Mouse (Mus musculus): ENCODE data around the gene Brwd3.

Gene Brwd3

GRCm38 (mm10) chrX:108834090-108834774, at the start of gene Brwd3:
Gene Brwd3, minus strand, starts transcription at chrX:108834372.
- ChIA-PET POLR2A (interaction anchor here in 3 of 4 experiments (0.9 to 3.1 kb wide), 10 partner anchors 10 to 247 kb away, joined by 3 to 13 read pairs (median 4); partner anchors contain the start of gene Hmgn5 (in 1 of the 3)), CTCF (interaction anchor here in 2 of 4 experiments (0.6 to 1.0 kb wide), 2 partner anchors 12 to 178 kb away, joined by 3 to 9 read pairs; no protein-coding TSS in a partner anchor)

- CTCF ChIA-PET: no interaction called here
- POLR2A ChIA-PET: no interaction called here
Measured at GRCm38 (mm10) chrX:108862632-108863031, 28.5 kb upstream of the Brwd3 start.

GRCm38 (mm10) chrX:108842705-108843104, 8.5 kb upstream of the Brwd3 start:
- ChIA-PET CTCF (no interaction called here), POLR2A (no interaction called here)

GRCm38 (mm10) chrX:108836416-108836815, 2.2 kb upstream of the Brwd3 start:
- CTCF ChIA-PET: no interaction called here
- POLR2A ChIA-PET: no interaction called here

- POLR2A ChIA-PET: interaction anchor here in 2 of 4 experiments (0.9 to 3.1 kb wide), 6 partner anchors 9 to 246 kb away, joined by 3 to 13 read pairs (median 4); partner anchors contain the start of gene Hmgn5 (in 1 of the 2)
Measured at GRCm38 (mm10) chrX:108835233-108835632, 1.1 kb upstream of the Brwd3 start.

GRCm38 (mm10) chrX:108833381-108834020, 671 bp downstream of the Brwd3 start:
- POLR2A ChIA-PET: interaction anchor here in 3 of 4 experiments (0.9 to 3.1 kb wide), 5 partner anchors 10 to 180 kb away, joined by 4 to 13 read pairs (median 6); partner anchors contain the start of gene Hmgn5 (in 1 of the 3)
- CTCF ChIA-PET: interaction anchor here in 2 of 4 experiments (0.6 to 1.0 kb wide), 2 partner anchors 11 to 179 kb away, joined by 3 to 9 read pairs; no protein-coding TSS in a partner anchor

More at GRCm38 (mm10) chrX:108835233-108835632, 1.1 kb upstream of the Brwd3 start:
- CTCF ChIA-PET: no interaction called here

GRCm38 (mm10) chrX:108832674-108833189, 1.4 kb downstream of the Brwd3 start:
- ChIA-PET CTCF (no interaction called here), POLR2A (interaction anchor here in 3 of 4 experiments (0.6 to 3.1 kb wide), 7 partner anchors 12 to 1518 kb away, joined by 3 to 13 read pairs (median 4); no protein-coding TSS in a partner anchor)

- POLR2A ChIA-PET: no interaction called here
Measured at GRCm38 (mm10) chrX:108831231-108831630, 2.9 kb downstream of the Brwd3 start.

GRCm38 (mm10) chrX:108828111-108828510, 6.1 kb downstream of the Brwd3 start:
- ChIA-PET CTCF (no interaction called here), POLR2A (no interaction called here)

More at GRCm38 (mm10) chrX:108831231-108831630, 2.9 kb downstream of the Brwd3 start:
- CTCF ChIA-PET: no interaction called here

- ChIA-PET POLR2A (no interaction called here), CTCF (interaction anchor here in 1 of 4 experiments (0.7 kb wide), 1 partner anchor 56 kb away, joined by 3 read pairs; no protein-coding TSS in a partner anchor)
Measured at GRCm38 (mm10) chrX:108797268-108797667, 36.9 kb downstream of the Brwd3 start.

GRCm38 (mm10) chrX:108783724-108784123, 50.4 kb downstream of the Brwd3 start:
- ChIA-PET POLR2A (no interaction called here), CTCF (no interaction called here)

GRCm38 (mm10) chrX:108731755-108732154, 102.4 kb downstream of the Brwd3 start:
- ChIA-PET CTCF (no interaction called here), POLR2A (no interaction called here)

- CTCF ChIA-PET: no interaction called here
- POLR2A ChIA-PET: no interaction called here
Measured at GRCm38 (mm10) chrX:108729564-108729963, 104.6 kb downstream of the Brwd3 start.

GRCm38 (mm10) chrX:108729068-108729467, 105.1 kb downstream of the Brwd3 start:
- ChIA-PET CTCF (no interaction called here), POLR2A (no interaction called here)

- CTCF ChIA-PET: no interaction called here
- POLR2A ChIA-PET: no interaction called here
Measured at GRCm38 (mm10) chrX:108728334-108728733, 105.8 kb downstream of the Brwd3 start.

- CTCF ChIA-PET: no interaction called here
- POLR2A ChIA-PET: no interaction called here
Measured at GRCm38 (mm10) chrX:108724241-108724640, 109.9 kb downstream of the Brwd3 start.

GRCm38 (mm10) chrX:108722447-108722846, 111.7 kb downstream of the Brwd3 start:
- CTCF ChIA-PET: no interaction called here
- POLR2A ChIA-PET: no interaction called here

- CTCF ChIA-PET: no interaction called here
- POLR2A ChIA-PET: no interaction called here
Measured at GRCm38 (mm10) chrX:108704312-108704711, 129.9 kb downstream of the Brwd3 start.

Data from embryonic stem cell, embryonic (primary cell).